Comparison of ENCODE assay signal across 13 mouse cellular contexts in the genomic region with DNA sequence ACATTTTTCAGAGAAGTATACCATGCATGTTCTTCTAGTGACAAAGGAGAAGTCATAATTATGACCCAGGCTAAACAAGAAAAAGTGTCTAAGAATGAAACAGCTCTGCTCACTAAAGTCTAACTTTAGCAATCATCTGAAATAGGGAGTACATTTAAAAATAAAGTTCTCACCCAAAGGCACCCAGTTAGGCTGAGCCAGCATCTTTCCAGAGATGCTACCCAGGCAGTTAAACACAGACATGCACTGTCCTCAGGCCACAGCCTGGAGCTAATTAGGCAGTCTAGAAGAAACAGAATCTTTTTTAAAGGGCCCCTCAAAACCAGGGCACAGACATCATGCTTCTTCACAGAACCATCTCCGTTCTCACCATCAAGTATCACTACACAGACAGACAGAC.
"Had no signal": no experiment of that assay in that cellular context is flagged by ENCODE, and none has a peak within 500 bp of the region (broad histone marks: within the 10 kb centered on the region; RNA-seq: fewer than 3 reads in every experiment).

No protein-coding gene starts in this region.

- DNase-seq: gastrocnemius, adult 2 months; gastrocnemius, postnatal 10 days; gastrocnemius, postnatal 25 days; heart, adult 18-20 months; heart, postnatal 10 days; heart, postnatal 4 days; kidney, adult 18-20 months; kidney, adult 8-10 months; kidney, postnatal 10 days; kidney, postnatal 25 days; kidney, postnatal 4 days; liver; liver, embryonic 13.5 days had no signal
